Mouse (Mus musculus) brown adipose tissue, adult 24 weeks (tissue): ENCODE measurements around the gene Mlycd. TPM values are rescaled to one million over a fixed set of nuclear protein-coding genes. Genes with fewer than 3 reads are reported as not detected.

Experiments used
- H3K27ac ChIP-seq: fragments of 200-500 bp; replicated peaks from 2 replicates; pipeline ENCODE4 v1.5.1; 2012; ENCODE audit warnings: low read depth, mild to moderate bottlenecking, low read length
- H3K4me1 ChIP-seq: fragments of 200-500 bp; 2 replicates; pipeline ENCODE4 v1.6.1; 2012; ENCODE audit warnings: low read length, mixed read lengths; ENCODE audit not compliant: control insufficient read depth, insufficient read depth, insufficient read length
- H3K4me3 ChIP-seq: fragments of 200-500 bp; 2 replicates; pipeline ENCODE4 v1.5.1; 2012; ENCODE audit warnings: low read depth, mild to moderate bottlenecking, low read length, moderate library complexity; ENCODE audit not compliant: insufficient read depth
- polyA plus RNA-seq: library from polyadenylated mRNA; stranded (reverse); fragments of >200 nt; gene quantifications from 2 replicates; pipeline ENCODE4 v1.2.4, GENCODE M21; 2012; ENCODE audit not compliant: missing spikeins, insufficient read depth, insufficient read length

Mlycd gene
- polyA plus RNA-seq, 1 experiment = 72.3 TPM

- Histone ChIP-seq H3K4me1 (no peaks in the 10 kb centered on the region), H3K4me3 (no peak overlapping the region), H3K27ac (no peak overlapping the region)
Measured at GRCm38 (mm10) chr8:119386988-119387387, 7.7 kb upstream of the Mlycd start.

- H3K4me3 ChIP-seq = peak overlapping the region; percentile 56
- H3K27ac ChIP-seq = peak overlapping the region; percentile 74
- peaks cover 23% of the 10 kb centered on the region for H3K4me1 ChIP-seq
Measured at GRCm38 (mm10) chr8:119394097-119394496, 581 bp upstream of the Mlycd start.

- Histone ChIP-seq H3K27ac (peak overlapping the region; percentile 87), H3K4me3 (peak overlapping the region; percentile 64), H3K4me1 (peaks cover 35% of the 10 kb centered on the region)
Measured at GRCm38 (mm10) chr8:119395072-119395950, 633 bp downstream of the Mlycd start.

GRCm38 (mm10) chr8:119398558-119398957 lies 3.9 kb downstream of the Mlycd start:
- Histone ChIP-seq H3K4me1 (peaks cover 36% of the 10 kb centered on the region), H3K4me3 (no peak overlapping the region), H3K27ac (peak overlapping the region; percentile 79)

- no peak overlapping the region for H3K4me3 ChIP-seq
- H3K27ac ChIP-seq = peak overlapping the region; percentile 79
- H3K4me1 ChIP-seq = peaks cover 35% of the 10 kb centered on the region
Measured at GRCm38 (mm10) chr8:119399255-119399654, 4.6 kb downstream of the Mlycd start.

- Histone ChIP-seq H3K4me3 (no peak overlapping the region), H3K27ac (peak overlapping the region; percentile 79), H3K4me1 (peaks cover 34% of the 10 kb centered on the region)
Measured at GRCm38 (mm10) chr8:119400122-119400671, 5.5 kb downstream of the Mlycd start.

- H3K4me1 ChIP-seq = peaks cover 34% of the 10 kb centered on the region
- H3K27ac ChIP-seq = no peak overlapping the region
- H3K4me3 ChIP-seq = no peak overlapping the region
Measured at GRCm38 (mm10) chr8:119400904-119401303, 6.2 kb downstream of the Mlycd start.

- Histone ChIP-seq H3K4me3 (no peak overlapping the region), H3K4me1 (peaks cover 14% of the 10 kb centered on the region), H3K27ac (no peak overlapping the region)
Measured at GRCm38 (mm10) chr8:119403912-119404311, 9.2 kb downstream of the Mlycd start.

GRCm38 (mm10) chr8:119404648-119405047 lies 10.0 kb downstream of the Mlycd start:
- peaks cover 7% of the 10 kb centered on the region for H3K4me1 ChIP-seq
- H3K27ac ChIP-seq = no peak overlapping the region
- H3K4me3 ChIP-seq = no peak overlapping the region

GRCm38 (mm10) chr8:119408311-119408710 lies 13.6 kb downstream of the Mlycd start:
- no peak overlapping the region for H3K27ac ChIP-seq
- H3K4me1 ChIP-seq = no peaks in the 10 kb centered on the region
- no peak overlapping the region for H3K4me3 ChIP-seq

- no peak overlapping the region for H3K27ac ChIP-seq
- no peak overlapping the region for H3K4me3 ChIP-seq
- no peaks in the 10 kb centered on the region for H3K4me1 ChIP-seq
Measured at GRCm38 (mm10) chr8:119412037-119412734, 17.5 kb downstream of the Mlycd start.

- H3K4me3 ChIP-seq = peak overlapping the region; percentile 24; the same call in 1 of the 2 replicates
Measured at GRCm38 (mm10) chr8:119412735-119413498, 18.2 kb downstream of the Mlycd start.

GRCm38 (mm10) chr8:119413605-119414004 lies 18.9 kb downstream of the Mlycd start:
- no peaks in the 10 kb centered on the region for H3K4me1 ChIP-seq
- H3K4me3 ChIP-seq = no peak overlapping the region
- H3K27ac ChIP-seq = no peak overlapping the region

More at GRCm38 (mm10) chr8:119412735-119413498, 18.2 kb downstream of the Mlycd start:
- H3K4me1 ChIP-seq = no peaks in the 10 kb centered on the region
- no peak overlapping the region for H3K27ac ChIP-seq

- H3K4me1 ChIP-seq = peaks cover 39% of the 10 kb centered on the region
- H3K27ac ChIP-seq = no peak overlapping the region
- no peak overlapping the region for H3K4me3 ChIP-seq
Measured at GRCm38 (mm10) chr8:119420318-119420717, 25.6 kb downstream of the Mlycd start.
